Mouse (Mus musculus) brain, embryonic 14.5 days (tissue): ENCODE results near the gene Aldh3b3.
A peak's percentile ranks its signal among the peaks of the same experiment; 100 is the strongest.

ENCODE experiments used
- CTCF ChIP-seq: fragments of 200-500 bp; IDR thresholded peaks from 2 replicates; pipeline ENCODE4 v1.5.1; 2012; ENCODE audit warnings: inconsistent platforms, mild to moderate bottlenecking, moderate library complexity, borderline replicate concordance; ENCODE audit not compliant: insufficient read depth, insufficient read length; ENCODE audit errors: extremely low read depth
- POLR2A ChIP-seq: fragments of 200-500 bp; IDR thresholded peaks from 2 replicates; pipeline ENCODE4 v1.6.1; 2012; ENCODE audit warnings: mild to moderate bottlenecking, inconsistent platforms, borderline replicate concordance; ENCODE audit not compliant: poor library complexity, insufficient read depth, insufficient read length, severe bottlenecking; ENCODE audit errors: extremely low read depth

- peak; percentile 77 for TF ChIP-seq CTCF
- no peak for TF ChIP-seq POLR2A
These were observed 60.5 kb downstream of the Aldh3b3 start for GRCm38 (mm10) chr19:4018743-4019583.
